Mouse (Mus musculus) hindbrain, embryonic 12.5 days (tissue): Measurements from ENCODE around the gene C4b. TPM values are rescaled to one million over a fixed set of nuclear protein-coding genes. Genes with fewer than 3 reads are reported as not detected.

Experiments
- microRNA-seq: library from miRNA; unstranded; fragments of <30 nt; microRNA quantifications from one replicate; pipeline ENCODE4, GENCODE M21; 2017
- polyA plus RNA-seq: library from polyadenylated mRNA; unstranded; fragments of >200 nt; fragmentation: Nextera tagmentation; extraction: Ambion mirVana; gene quantifications from 2 replicates; pipeline ENCODE4 v1.2.1, GENCODE M21; 2016

C4b gene
- polyA plus RNA-seq, 1 experiment from 2014 or later = not detected

Small RNA genes within 50 kb of the gene (microRNA-seq; reads per million reads assigned to microRNA genes)
- not detected for gene Gm27471

Other genes with a start within 250 kb of the C4b start
- gene Btnl6, start 226.5 kb downstream of the C4b start, polyA plus RNA-seq = not detected in 2 replicates
- gene Notch4, start 179.6 kb downstream of the C4b start, polyA plus RNA-seq = 8.9 and 13.1 TPM in 2 replicates
- 3.5 and 4.3 TPM in 2 replicates for gene Gpsm3, start 154.1 kb downstream of the C4b start, polyA plus RNA-seq
- gene Pbx2, start 152.6 kb downstream of the C4b start, polyA plus RNA-seq = 17.9 and 18.7 TPM in 2 replicates
- 1.9 and 2.9 TPM in 2 replicates for gene Ager, start 146.0 kb downstream of the C4b start, polyA plus RNA-seq
- 214 and 228 TPM in 2 replicates for gene Rnf5, start 140.2 kb downstream of the C4b start, polyA plus RNA-seq
- gene Agpat1, start 139.6 kb downstream of the C4b start, polyA plus RNA-seq = 76.9 and 79.0 TPM in 2 replicates
- gene Egfl8, start 127.9 kb downstream of the C4b start, polyA plus RNA-seq = 5.3 and 7.4 TPM in 2 replicates
- 20.9 and 21.7 TPM in 2 replicates for gene Ppt2, start 115.4 kb downstream of the C4b start, polyA plus RNA-seq
- gene Prrt1, start 114.3 kb downstream of the C4b start, polyA plus RNA-seq = 3.0 and 3.1 TPM in 2 replicates
- gene Fkbpl, start 99.1 kb downstream of the C4b start, polyA plus RNA-seq = 15.7 and 16.2 TPM in 2 replicates
- gene Atf6b, start 96.7 kb downstream of the C4b start, polyA plus RNA-seq = 114 and 119 TPM in 2 replicates
- 0.04 and 0.05 TPM in 2 replicates for gene Tnxb, start 73.3 kb downstream of the C4b start, polyA plus RNA-seq
- gene Cyp21a1, start 60.7 kb upstream of the C4b start, polyA plus RNA-seq = not detected in 2 replicates
- gene Stk19, start 93.1 kb upstream of the C4b start, polyA plus RNA-seq = 25.0 and 26.7 TPM in 2 replicates
- gene Dxo, start 93.1 kb upstream of the C4b start, polyA plus RNA-seq = 62.5 and 70.2 TPM in 2 replicates
- 64.9 and 65.8 TPM in 2 replicates for gene Skiv2l, start 106.3 kb upstream of the C4b start, polyA plus RNA-seq
- 95.2 and 111 TPM in 2 replicates for gene Nelfe, start 106.5 kb upstream of the C4b start, polyA plus RNA-seq
- 2.2 TPM in 2 replicates for gene Cfb, start 118.6 kb upstream of the C4b start, polyA plus RNA-seq
- gene Zbtb12, start 135.6 kb upstream of the C4b start, polyA plus RNA-seq = 12.0 and 12.8 TPM in 2 replicates
- 0.10 and 0.29 TPM in 2 replicates for gene Gm20547, start 138.2 kb upstream of the C4b start, polyA plus RNA-seq
- 1.4 and 2.6 TPM in 2 replicates for gene C2, start 154.4 kb upstream of the C4b start, polyA plus RNA-seq
- 110 and 113 TPM in 2 replicates for gene Ehmt2, start 154.6 kb upstream of the C4b start, polyA plus RNA-seq
- gene Slc44a4, start 170.6 kb upstream of the C4b start, polyA plus RNA-seq = 0.13 and 0.15 TPM in 2 replicates
- gene Neu1, start 187.4 kb upstream of the C4b start, polyA plus RNA-seq = 25.2 and 28.2 TPM in 2 replicates
- gene Hspa1b, start 215.4 kb upstream of the C4b start, polyA plus RNA-seq = 0.08 and 0.25 TPM in 2 replicates
- gene Gm20481, start 226.0 kb upstream of the C4b start, polyA plus RNA-seq = 0.99 TPM in 1 of 2 replicates, not detected in the other
- gene Hspa1a, start 228.3 kb upstream of the C4b start, polyA plus RNA-seq = 2.2 and 3.1 TPM in 2 replicates
- gene Hspa1l, start 228.8 kb upstream of the C4b start, polyA plus RNA-seq = 1.3 TPM in 2 replicates
- gene Lsm2, start 238.0 kb upstream of the C4b start, polyA plus RNA-seq = 128 and 158 TPM in 2 replicates